ENCODE assay signal across 9 mouse cellular contexts in genomic region chr5:115521553-115522461, GRCm38 (mm10). TPM values are rescaled to one million over a fixed set of nuclear protein-coding genes. Genes with fewer than 3 reads are reported as not detected.
DNase-seq lines count a peak whose midpoint lies in the region; ATAC-seq and TF ChIP-seq lines count a peak whose summit lies in the region.
"Had no signal": no experiment of that assay in that cellular context is flagged by ENCODE, and none has a peak within 500 bp of the region (broad histone marks: within the 10 kb centered on the region; RNA-seq: fewer than 3 reads in every experiment).

No protein-coding gene starts in this region.

- H3K9me3 ChIP-seq in forebrain, embryonic 10.5 days, result no peaks in the 10 kb centered on the region
- no peaks in the 10 kb centered on the region for H3K9me3 ChIP-seq in forebrain, embryonic 11.5 days (ENCODE audit: control insufficient read depth, low read length)
- H3K9me3 ChIP-seq in heart, postnatal 0 days (replicated peaks; ENCODE audit: control insufficient read depth, low read length), result no peaks in the 10 kb centered on the region

- H3K27me3 ChIP-seq in forebrain, embryonic 10.5 days (ENCODE audit: poor library complexity, severe bottlenecking), result no peaks in the 10 kb centered on the region
- H3K27me3 ChIP-seq in forebrain, embryonic 11.5 days (ENCODE audit: control insufficient read depth, insufficient read depth, low read length), result no peaks in the 10 kb centered on the region
- no peaks in the 10 kb centered on the region for H3K27me3 ChIP-seq in heart, postnatal 0 days (ENCODE audit: control insufficient read depth, insufficient read depth, low read length)
- H3K27me3 ChIP-seq: Patski had no signal

- no peak overlapping the region for H3K9ac ChIP-seq in forebrain, embryonic 11.5 days (ENCODE audit: low read length)
- H3K9ac ChIP-seq in heart, postnatal 0 days (replicated peaks; ENCODE audit: low read depth, low read length), result peak overlapping the region; percentile 17; the same call in 1 of the 2 replicates

- H3K27ac ChIP-seq in forebrain, embryonic 10.5 days, result peak overlapping the region; percentile 69
- H3K27ac ChIP-seq in forebrain, embryonic 11.5 days (ENCODE audit: low read depth, low read length), result no peak overlapping the region
- H3K27ac ChIP-seq in heart, postnatal 0 days (ENCODE audit: low read depth), result peak overlapping the region; percentile 82

- H3K4me2 ChIP-seq in forebrain, embryonic 11.5 days (ENCODE audit: low read depth, low read length, severe bottlenecking), result no peak overlapping the region
- peak overlapping the region; percentile 38 for H3K4me2 ChIP-seq in heart, postnatal 0 days (ENCODE audit: low read depth, low read length)

- no peak; the same call in 1 of the 2 replicates for TF ChIP-seq EP300 in heart, postnatal 0 days (IDR thresholded peaks at IDR 0.05; ENCODE audit: low read depth)

- 66% methylated on average over 21 of the region's 21 CpGs for WGBS in forebrain, embryonic 10.5 days
- 74% methylated on average over 21 of the region's 21 CpGs for WGBS in forebrain, embryonic 11.5 days
- 41% methylated on average over 21 of the region's 21 CpGs for WGBS in heart, postnatal 0 days

- no peak overlapping the region for H3K4me3 ChIP-seq in forebrain, embryonic 10.5 days
- no peak overlapping the region for H3K4me3 ChIP-seq in forebrain, embryonic 11.5 days (ENCODE audit: low read depth, low read length)
- no peak overlapping the region for H3K4me3 ChIP-seq in heart, postnatal 0 days (ENCODE audit: low read depth, low read length)

- H3K36me3 ChIP-seq in forebrain, embryonic 10.5 days (replicated peaks), result peaks cover 15% of the 10 kb centered on the region
- no peaks in the 10 kb centered on the region for H3K36me3 ChIP-seq in forebrain, embryonic 11.5 days (ENCODE audit: control insufficient read depth, insufficient read depth, low read length)
- H3K36me3 ChIP-seq in heart, postnatal 0 days (replicated peaks; ENCODE audit: control insufficient read depth, insufficient read depth, low read length), result no peaks in the 10 kb centered on the region

- no peak for DNase-seq in forebrain, embryonic 10.5 days (ENCODE audit: extremely low spot score, low spot score)
- DNase-seq in forebrain, embryonic 11.5 days (ENCODE audit: low spot score), result no peak
- peak; percentile 61 for DNase-seq in heart, postnatal 0 days (ENCODE audit: low spot score)
- DNase-seq in kidney, postnatal 4 days, result peak; percentile 46 to 74
- DNase-seq in mesoderm, embryonic 11.5 days (ENCODE audit: low read depth, low spot score), result peak; percentile 64
- no peak for DNase-seq in ovary, postnatal 14 days (ENCODE audit: low spot score)
- DNase-seq in frontal cortex, postnatal 10 days (ENCODE audit: low spot score in 2 of 2), result no peak

- no peak for TF ChIP-seq CTCF in heart, postnatal 0 days (IDR thresholded peaks at IDR 0.05; ENCODE audit: low read depth)

- no peak for ATAC-seq in forebrain, embryonic 11.5 days (replicated peaks; ENCODE audit: low FRiP score)
- peak; percentile 90 for ATAC-seq in activated CD4-positive, CD25-positive, alpha-beta regulatory T cell, adult 4 months
- ATAC-seq in heart, postnatal 0 days (ENCODE audit: insufficient read depth, low read depth), result peak; percentile 34
- ATAC-seq: Patski had no signal

- H3K4me1 ChIP-seq in forebrain, embryonic 10.5 days, result peaks cover 69% of the 10 kb centered on the region
- H3K4me1 ChIP-seq in forebrain, embryonic 11.5 days (replicated peaks; ENCODE audit: control insufficient read depth, insufficient read depth, low read length), result peaks cover 12% of the 10 kb centered on the region
- H3K4me1 ChIP-seq in heart, postnatal 0 days (ENCODE audit: control insufficient read depth, insufficient read depth), result peaks cover 43% of the 10 kb centered on the region

RNA-seq across cellular contexts. Expression of gene Pxn, which starts 15.3 kb away (rescaled TPM):
- polyA plus RNA-seq in forebrain, embryonic 10.5 days (2016; fragmentation: Nextera tagmentation; extraction: Ambion mirVana), result 34.3 and 35.8 TPM in 2 replicates
- 11.9 and 12.3 TPM in 2 replicates for polyA plus RNA-seq in forebrain, embryonic 11.5 days (2014; fragmentation: Nextera tagmentation; extraction: Ambion mirVana)
- 10 to 100 TPM; 14.5 to 21.0 TPM for polyA plus RNA-seq in activated CD4-positive, CD25-positive, alpha-beta regulatory T cell, adult 4 months (2017; shearing (Covaris generic))
- 66.6 and 68.8 TPM in 2 replicates for total RNA-seq in heart, postnatal 0 days (2014; rRNA removed; ENCODE audit: low replicate concordance)
- 19.3 and 19.9 TPM in 2 replicates for polyA plus RNA-seq in heart, postnatal 0 days (2015; fragmentation: Nextera tagmentation; extraction: Ambion mirVana)

RNA-seq across cellular contexts. Expression of gene Sirt4, which starts 37.3 kb away (rescaled TPM):
- polyA plus RNA-seq in forebrain, embryonic 10.5 days (2016; fragmentation: Nextera tagmentation; extraction: Ambion mirVana), result 13.1 and 13.9 TPM in 2 replicates
- polyA plus RNA-seq in forebrain, embryonic 11.5 days (2014; fragmentation: Nextera tagmentation; extraction: Ambion mirVana), result 20.6 and 22.0 TPM in 2 replicates
- 10 to 100 TPM; 10.4 to 14.9 TPM for polyA plus RNA-seq in activated CD4-positive, CD25-positive, alpha-beta regulatory T cell, adult 4 months (2017; shearing (Covaris generic))
- 13.8 and 29.0 TPM in 2 replicates for total RNA-seq in heart, postnatal 0 days (2014; rRNA removed; ENCODE audit: low replicate concordance)
- 14.5 and 15.4 TPM in 2 replicates for polyA plus RNA-seq in heart, postnatal 0 days (2015; fragmentation: Nextera tagmentation; extraction: Ambion mirVana)

RNA-seq across cellular contexts. Expression of gene Rplp0, which starts 37.5 kb away (rescaled TPM):
- polyA plus RNA-seq in forebrain, embryonic 10.5 days (2016; fragmentation: Nextera tagmentation; extraction: Ambion mirVana), result 1,454 and 1,463 TPM in 2 replicates
- polyA plus RNA-seq in forebrain, embryonic 11.5 days (2014; fragmentation: Nextera tagmentation; extraction: Ambion mirVana), result 1,156 and 1,197 TPM in 2 replicates
- polyA plus RNA-seq in activated CD4-positive, CD25-positive, alpha-beta regulatory T cell, adult 4 months (2017; shearing (Covaris generic)), result 1,000 to 10,000 TPM; 4,414 to 4,537 TPM
- total RNA-seq in heart, postnatal 0 days (2014; rRNA removed; ENCODE audit: low replicate concordance), result 2,397 and 2,522 TPM in 2 replicates
- polyA plus RNA-seq in heart, postnatal 0 days (2015; fragmentation: Nextera tagmentation; extraction: Ambion mirVana), result 877 and 933 TPM in 2 replicates

RNA-seq across cellular contexts. Expression of gene Gcn1l1, which starts 43.2 kb away (rescaled TPM):
- 64.9 and 66.1 TPM in 2 replicates for polyA plus RNA-seq in forebrain, embryonic 10.5 days (2016; fragmentation: Nextera tagmentation; extraction: Ambion mirVana)
- polyA plus RNA-seq in forebrain, embryonic 11.5 days (2014; fragmentation: Nextera tagmentation; extraction: Ambion mirVana), result 54.8 and 62.4 TPM in 2 replicates
- 10 to 100 TPM; 22.2 to 30.6 TPM for polyA plus RNA-seq in activated CD4-positive, CD25-positive, alpha-beta regulatory T cell, adult 4 months (2017; shearing (Covaris generic))
- total RNA-seq in heart, postnatal 0 days (2014; rRNA removed; ENCODE audit: low replicate concordance), result 38.3 and 42.8 TPM in 2 replicates
- 12.9 and 13.6 TPM in 2 replicates for polyA plus RNA-seq in heart, postnatal 0 days (2015; fragmentation: Nextera tagmentation; extraction: Ambion mirVana)

RNA-seq across cellular contexts. Expression of gene Pla2g1b, which starts 55.7 kb away (rescaled TPM):
- polyA plus RNA-seq in forebrain, embryonic 10.5 days (2016; fragmentation: Nextera tagmentation; extraction: Ambion mirVana), result not detected in 2 replicates
- polyA plus RNA-seq in forebrain, embryonic 11.5 days (2014; fragmentation: Nextera tagmentation; extraction: Ambion mirVana), result not detected in 2 replicates
- not detected for polyA plus RNA-seq in activated CD4-positive, CD25-positive, alpha-beta regulatory T cell, adult 4 months (2017; shearing (Covaris generic))
- total RNA-seq in heart, postnatal 0 days (2014; rRNA removed; ENCODE audit: low replicate concordance), result not detected in 2 replicates
- not detected in 2 replicates for polyA plus RNA-seq in heart, postnatal 0 days (2015; fragmentation: Nextera tagmentation; extraction: Ambion mirVana)
- polyA plus RNA-seq: Patski had no signal

Comparison
In these comparisons a context has a peak if more than half of its experiments do, and no peak if none do; other contexts are left out.
1. DNase-seq: peak in heart, postnatal 0 days (single experiment), kidney, postnatal 4 days (2 of 2) and mesoderm, embryonic 11.5 days (single experiment); none in forebrain, embryonic 10.5 days (single experiment), forebrain, embryonic 11.5 days (single experiment), ovary, postnatal 14 days (single experiment) and frontal cortex, postnatal 10 days (0 of 2).